Mouse (Mus musculus) erythroblast, embryonic 14.5 days (primary cell): ENCODE results near the gene Nyx. TPM values are rescaled to one million over a fixed set of nuclear protein-coding genes. Genes with fewer than 3 reads are reported as not detected.

Source experiments
- H3K27me3 ChIP-seq: 2 replicates; pipeline ENCODE4 v1.6.1; 2012; ENCODE audit warnings: inconsistent platforms; ENCODE audit not compliant: control insufficient read depth
- H3K36me3 ChIP-seq: 2 replicates; pipeline ENCODE4 v1.6.1; 2012; ENCODE audit warnings: mild to moderate bottlenecking, inconsistent platforms; ENCODE audit not compliant: control insufficient read depth
- H3K4me1 ChIP-seq: 2 replicates; pipeline ENCODE4 v1.6.1; 2012; ENCODE audit warnings: inconsistent platforms; ENCODE audit not compliant: control insufficient read depth
- H3K4me3 ChIP-seq: replicated peaks from 2 replicates; pipeline ENCODE3; 2012; ENCODE audit warnings: moderate library complexity, mild to moderate bottlenecking, inconsistent platforms
- H3K9me3 ChIP-seq: 2 replicates; pipeline ENCODE4 v1.6.1; 2012; ENCODE audit warnings: low read length, inconsistent platforms, mixed read lengths; ENCODE audit not compliant: control insufficient read depth
- GATA1 ChIP-seq: IDR thresholded peaks from 2 replicates; pipeline ENCODE4 v1.6.1; 2012; ENCODE audit warnings: low read length, inconsistent platforms, mixed read lengths
- TAL1 ChIP-seq: IDR thresholded peaks from 3 replicates; pipeline ENCODE4 v1.6.1; 2012; ENCODE audit warnings: low read length, inconsistent platforms, mixed read lengths
- polyA plus RNA-seq: library from polyadenylated mRNA; stranded (reverse); fragments of >175 nt; gene quantifications from 2 replicates; pipeline ENCODE4 v1.2.3, GENCODE M21; 2012

The Nyx gene
- polyA plus RNA-seq, 1 experiment, result not detected

DNA sequence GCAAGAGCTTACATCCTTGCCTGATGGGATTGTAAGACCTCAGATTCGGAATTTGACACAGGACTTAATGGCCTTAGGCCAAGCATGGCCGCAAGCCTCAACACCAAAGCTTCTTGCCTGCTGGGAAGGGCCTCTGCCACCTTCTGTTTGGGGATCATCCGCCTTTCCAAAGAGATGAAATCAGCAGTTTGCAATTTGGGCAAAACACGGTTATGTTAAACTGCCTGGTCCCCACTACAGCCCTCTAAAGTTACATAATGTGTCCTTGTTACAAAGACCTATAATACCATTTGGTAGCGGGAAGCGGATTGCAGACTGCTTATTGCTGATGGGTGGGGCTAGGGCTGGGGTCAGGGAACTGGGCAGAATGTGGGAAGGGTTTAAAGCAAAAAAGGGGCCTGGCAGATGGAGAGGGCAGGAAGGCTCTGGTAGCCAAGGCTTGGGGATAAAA, 1.2 kb downstream of the Nyx start:
- TF ChIP-seq TAL1, result no peak
- no peak for TF ChIP-seq GATA1
- H3K36me3 ChIP-seq, result no peaks in the 10 kb centered on the region
- H3K4me1 ChIP-seq, result no peaks in the 10 kb centered on the region
- H3K4me3 ChIP-seq, result no peak overlapping the region
- H3K27me3 ChIP-seq, result no peaks in the 10 kb centered on the region; the same call in 1 of the 2 replicates
- no peaks in the 10 kb centered on the region; the same call in 1 of the 2 replicates for H3K9me3 ChIP-seq

DNA sequence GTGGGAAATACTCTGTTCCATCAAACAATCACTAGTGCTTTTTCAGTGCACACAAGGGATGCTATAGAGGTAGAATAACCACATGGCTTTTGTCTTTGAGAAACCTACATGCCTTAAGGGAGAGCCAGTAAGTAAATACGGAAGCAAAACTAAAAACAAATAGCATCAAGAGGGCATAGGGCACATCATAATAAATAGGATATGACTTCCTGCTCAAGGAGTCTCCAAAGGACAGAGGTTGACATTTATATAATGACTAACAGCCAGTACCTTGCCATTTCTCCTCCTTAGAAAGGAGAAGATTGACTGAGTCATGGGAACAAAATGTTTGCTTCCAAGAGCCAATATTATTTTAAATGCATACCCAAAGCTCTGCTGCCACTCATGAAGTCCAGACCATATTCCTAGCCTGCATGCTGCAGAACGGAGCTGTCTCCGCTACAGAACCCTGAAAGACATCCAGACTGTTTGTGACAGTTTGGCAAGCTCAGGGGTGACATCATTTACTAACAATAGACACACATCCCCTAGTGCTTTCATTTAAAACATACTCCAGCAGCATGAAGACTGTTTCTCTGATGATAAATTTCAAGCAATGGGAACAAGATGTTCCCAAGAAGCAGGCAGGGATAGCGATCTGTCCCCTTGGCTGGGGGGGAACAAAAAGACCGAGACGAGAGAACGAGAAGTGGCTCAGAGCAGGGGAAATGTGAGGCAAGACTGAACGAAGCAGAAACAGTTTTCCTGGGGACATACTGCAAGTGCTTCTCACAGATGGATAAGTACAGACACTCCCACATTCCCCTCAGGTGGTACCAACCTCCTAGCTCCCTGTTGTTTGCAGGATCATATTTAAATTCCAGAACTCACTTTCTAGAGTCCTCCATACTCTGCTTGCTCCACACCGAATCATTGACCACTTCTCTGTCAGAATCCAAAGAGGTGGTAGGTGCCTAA, 3.5 kb downstream of the Nyx start:
- Histone ChIP-seq H3K27me3 (no peaks in the 10 kb centered on the region; the same call in 1 of the 2 replicates), H3K9me3 (no peaks in the 10 kb centered on the region; the same call in 1 of the 2 replicates), H3K4me3 (no peak overlapping the region), H3K4me1 (no peaks in the 10 kb centered on the region), H3K36me3 (no peaks in the 10 kb centered on the region)
- TF ChIP-seq GATA1 (no peak), TAL1 (no peak)

DNA sequence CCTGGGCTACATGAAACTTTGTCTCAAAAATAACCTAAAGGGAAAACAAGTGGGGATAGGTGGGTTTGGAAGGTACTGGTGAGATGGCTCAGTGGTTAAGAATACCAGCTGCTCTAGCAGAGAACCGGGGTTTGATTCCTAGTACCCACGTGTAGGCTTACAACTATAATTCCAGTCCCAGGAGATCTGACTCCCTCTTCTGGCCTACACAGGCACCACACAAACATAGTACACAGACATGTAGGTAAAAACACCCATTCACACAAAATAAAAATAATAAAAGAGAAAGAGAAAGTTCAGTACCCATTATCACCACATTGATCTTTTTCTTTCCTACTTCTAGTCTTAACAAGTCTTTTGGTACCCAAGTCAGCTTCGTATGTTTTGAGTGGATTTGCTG, 6.0 kb downstream of the Nyx start:
- Histone ChIP-seq H3K27me3 (no peaks in the 10 kb centered on the region; the same call in 1 of the 2 replicates), H3K4me3 (no peak overlapping the region), H3K36me3 (no peaks in the 10 kb centered on the region), H3K4me1 (no peaks in the 10 kb centered on the region), H3K9me3 (no peaks in the 10 kb centered on the region)
- TF ChIP-seq GATA1 (no peak), TAL1 (no peak)

DNA sequence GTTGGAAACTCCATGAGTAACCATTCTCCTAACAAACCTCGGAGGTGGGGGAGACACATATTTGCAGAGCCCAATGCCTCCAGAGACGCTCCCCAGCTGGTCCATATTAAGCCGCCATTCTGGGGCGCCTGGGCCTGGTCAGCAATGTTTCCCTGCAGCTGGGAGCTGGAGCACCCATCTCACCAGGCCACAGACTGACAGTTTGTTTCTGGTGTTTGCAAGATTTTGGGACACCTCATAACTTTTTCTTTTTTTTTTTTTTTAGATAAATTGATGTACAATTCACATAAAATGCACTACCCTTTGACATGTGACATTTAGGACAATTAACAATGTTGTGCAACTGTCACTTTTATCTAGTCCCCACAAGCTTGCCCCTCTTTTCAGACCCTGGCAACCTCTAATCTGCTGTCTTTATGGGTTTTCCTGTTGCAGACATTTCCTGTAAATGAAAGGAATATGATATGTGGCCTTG, 6.9 kb downstream of the Nyx start:
- Histone ChIP-seq H3K36me3 (no peaks in the 10 kb centered on the region), H3K4me1 (no peaks in the 10 kb centered on the region), H3K27me3 (no peaks in the 10 kb centered on the region; the same call in 1 of the 2 replicates), H3K4me3 (no peak overlapping the region), H3K9me3 (no peaks in the 10 kb centered on the region)
- TF ChIP-seq GATA1 (no peak), TAL1 (no peak)

DNA sequence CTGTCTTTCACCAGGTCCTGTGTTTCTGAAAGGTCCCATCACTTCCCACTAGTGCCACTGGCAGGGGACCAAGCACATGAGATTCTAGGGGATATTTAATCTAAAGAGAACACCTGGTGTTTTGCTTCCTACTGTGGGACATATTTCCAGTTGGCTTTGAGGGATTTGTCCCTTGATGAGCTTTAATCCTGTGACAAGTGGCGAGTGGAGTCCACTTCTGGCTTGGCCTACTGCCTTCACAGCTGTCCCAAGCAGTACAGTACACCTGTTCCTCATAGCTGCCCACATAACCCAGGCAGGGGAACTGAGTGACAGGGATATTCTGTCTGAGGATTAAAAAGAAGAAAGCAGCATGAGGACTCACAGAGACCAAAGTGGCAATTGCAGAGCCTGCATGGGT, 9.5 kb downstream of the Nyx start:
- no peaks in the 10 kb centered on the region; the same call in 1 of the 2 replicates for H3K27me3 ChIP-seq
- H3K9me3 ChIP-seq, result no peaks in the 10 kb centered on the region
- no peak overlapping the region for H3K4me3 ChIP-seq
- no peak for TF ChIP-seq GATA1
- H3K4me1 ChIP-seq, result no peaks in the 10 kb centered on the region
- H3K36me3 ChIP-seq, result no peaks in the 10 kb centered on the region

DNA sequence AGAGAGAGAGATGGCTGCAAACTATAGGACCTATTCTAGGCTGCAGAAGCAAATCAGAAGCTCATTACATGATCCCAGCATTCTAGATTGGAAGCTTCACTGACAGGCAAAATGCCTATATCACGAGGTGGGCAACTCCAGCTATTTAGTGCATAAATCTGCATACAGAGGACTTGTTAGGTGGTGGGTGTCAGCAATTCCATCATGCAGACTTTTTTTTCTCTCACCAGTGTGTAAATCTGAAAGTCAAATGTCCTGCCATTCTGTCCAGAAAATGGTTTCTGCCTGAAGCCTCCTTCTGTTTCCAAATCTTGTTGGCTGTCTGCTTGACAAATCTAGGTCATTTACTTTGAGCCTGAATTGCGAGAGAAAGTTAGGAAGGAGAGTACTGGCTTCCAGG, 11.7 kb downstream of the Nyx start:
- Histone ChIP-seq H3K27me3 (no peaks in the 10 kb centered on the region; the same call in 1 of the 2 replicates), H3K4me3 (no peak overlapping the region), H3K36me3 (no peaks in the 10 kb centered on the region), H3K9me3 (no peaks in the 10 kb centered on the region), H3K4me1 (no peaks in the 10 kb centered on the region)
- no peak for TF ChIP-seq TAL1
- TF ChIP-seq GATA1, result no peak

DNA sequence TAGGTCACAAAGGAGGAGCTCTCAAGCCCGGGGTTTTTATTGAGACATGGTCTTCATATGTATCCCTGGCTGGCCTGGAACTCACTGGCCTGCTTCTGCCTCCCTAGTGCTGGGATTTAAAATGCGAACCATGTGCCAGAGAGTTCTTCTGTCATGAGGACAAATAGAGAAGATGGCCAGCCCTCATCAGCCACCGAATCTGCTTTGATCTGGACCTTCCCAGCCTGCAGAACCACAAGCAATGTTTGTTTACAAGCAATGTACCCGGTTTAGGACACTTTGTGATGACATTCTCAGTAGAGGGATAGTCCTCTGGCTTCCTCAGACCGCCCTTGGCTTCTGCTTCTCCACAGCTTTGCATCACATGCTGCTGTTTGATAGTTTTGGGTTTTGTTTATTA, 12.4 kb downstream of the Nyx start:
- Histone ChIP-seq H3K4me3 (no peak overlapping the region), H3K4me1 (no peaks in the 10 kb centered on the region), H3K9me3 (no peaks in the 10 kb centered on the region)

GRCm38 (mm10) chrX:13479570-13479969, 13.7 kb downstream of the Nyx start:
- no peaks in the 10 kb centered on the region; the same call in 1 of the 2 replicates for H3K27me3 ChIP-seq
- H3K36me3 ChIP-seq, result no peaks in the 10 kb centered on the region
- H3K4me1 ChIP-seq, result no peaks in the 10 kb centered on the region
- H3K9me3 ChIP-seq, result no peaks in the 10 kb centered on the region
- no peak overlapping the region for H3K4me3 ChIP-seq
- TF ChIP-seq TAL1 (no peak), GATA1 (no peak)

More for the DNA sequence above, 12.4 kb downstream of the Nyx start:
- no peaks in the 10 kb centered on the region for H3K36me3 ChIP-seq
- H3K27me3 ChIP-seq, result no peaks in the 10 kb centered on the region; the same call in 1 of the 2 replicates
- TF ChIP-seq GATA1 (no peak), TAL1 (no peak)

- H3K27me3 ChIP-seq, result peaks cover 11% of the 10 kb centered on the region
- H3K4me1 ChIP-seq, result no peaks in the 10 kb centered on the region
- peaks cover 18% of the 10 kb centered on the region for H3K9me3 ChIP-seq
- H3K4me3 ChIP-seq, result no peak overlapping the region
- H3K36me3 ChIP-seq, result no peaks in the 10 kb centered on the region
- no peak for TF ChIP-seq TAL1
- TF ChIP-seq GATA1, result no peak
These were observed 16.7 kb downstream of the Nyx start for GRCm38 (mm10) chrX:13482576-13482975.
